Mouse (Mus musculus): ENCODE data around the gene Paqr3. TPM values are rescaled to one million over a fixed set of nuclear protein-coding genes. Genes with fewer than 3 reads are reported as not detected.

Paqr3 gene
- polyA plus RNA-seq, 1 experiment from 2014 or later, result 2.7 TPM

GRCm38 (mm10) chr5:97054801-97055200 lies 56.6 kb downstream of the Paqr3 start:
- no peak overlapping the region for H3K9ac ChIP-seq (ENCODE audit: low read length)
- no peak overlapping the region for H3K4me2 ChIP-seq (ENCODE audit: low read depth, low read length)
- WGBS, result 76% methylated on average over 10 of the region's 10 CpGs
- no peak for ATAC-seq (ENCODE audit: low read depth)
- H3K4me3 ChIP-seq (ENCODE audit: low read length), result no peak overlapping the region
- H3K4me1 ChIP-seq (replicated peaks; ENCODE audit: control insufficient read depth, insufficient read depth, low read length), result no peaks in the 10 kb centered on the region
- H3K36me3 ChIP-seq (ENCODE audit: control insufficient read depth, insufficient read depth, low read length), result peaks cover 6% of the 10 kb centered on the region; the same call in 1 of the 2 replicates
- no peaks in the 10 kb centered on the region for H3K9me3 ChIP-seq (ENCODE audit: control insufficient read depth, low read length)
- H3K27me3 ChIP-seq (ENCODE audit: control insufficient read depth, insufficient read depth, low read depth, low read length), result no peaks in the 10 kb centered on the region
- H3K27ac ChIP-seq (ENCODE audit: low read length), result no peak overlapping the region

GRCm38 (mm10) chr5:97054166-97054565 lies 57.2 kb downstream of the Paqr3 start:
- Histone ChIP-seq H3K27ac (ENCODE audit: low read length) (no peak overlapping the region), H3K4me2 (ENCODE audit: low read depth, low read length) (no peak overlapping the region), H3K4me1 (replicated peaks; ENCODE audit: control insufficient read depth, insufficient read depth, low read length) (no peaks in the 10 kb centered on the region), H3K4me3 (ENCODE audit: low read length) (no peak overlapping the region), H3K9ac (ENCODE audit: low read length) (no peak overlapping the region), H3K36me3 (ENCODE audit: control insufficient read depth, insufficient read depth, low read length) (peaks cover 6% of the 10 kb centered on the region; the same call in 1 of the 2 replicates), H3K27me3 (ENCODE audit: control insufficient read depth, insufficient read depth, low read depth, low read length) (no peaks in the 10 kb centered on the region), H3K9me3 (ENCODE audit: control insufficient read depth, low read length) (no peaks in the 10 kb centered on the region)
- ATAC-seq (ENCODE audit: low read depth), result no peak
- WGBS, result 83% methylated on average over 5 of the region's 5 CpGs

GRCm38 (mm10) chr5:97048905-97049304 lies 62.5 kb downstream of the Paqr3 start:
- ATAC-seq (ENCODE audit: low read depth), result no peak
- H3K4me2 ChIP-seq (ENCODE audit: low read depth, low read length), result no peak overlapping the region
- 92% methylated on average over 5 of the region's 5 CpGs for WGBS

GRCm38 (mm10) chr5:97046680-97047079 lies 64.7 kb downstream of the Paqr3 start:
- Histone ChIP-seq H3K27ac (ENCODE audit: low read length) (no peak overlapping the region), H3K4me3 (ENCODE audit: low read length) (no peak overlapping the region), H3K27me3 (ENCODE audit: control insufficient read depth, insufficient read depth, low read depth, low read length) (no peaks in the 10 kb centered on the region), H3K4me1 (replicated peaks; ENCODE audit: control insufficient read depth, insufficient read depth, low read length) (no peaks in the 10 kb centered on the region), H3K9me3 (ENCODE audit: control insufficient read depth, low read length) (no peaks in the 10 kb centered on the region), H3K36me3 (ENCODE audit: control insufficient read depth, insufficient read depth, low read length) (peaks cover 2% of the 10 kb centered on the region; the same call in 1 of the 2 replicates), H3K4me2 (ENCODE audit: low read depth, low read length) (no peak overlapping the region), H3K9ac (ENCODE audit: low read length) (no peak overlapping the region)
- no peak for ATAC-seq (ENCODE audit: low read depth)
- 84% methylated on average over 10 of the region's 10 CpGs for WGBS

More at GRCm38 (mm10) chr5:97048905-97049304, 62.5 kb downstream of the Paqr3 start:
- no peak overlapping the region for H3K27ac ChIP-seq (ENCODE audit: low read length)
- H3K27me3 ChIP-seq (ENCODE audit: control insufficient read depth, insufficient read depth, low read depth, low read length), result no peaks in the 10 kb centered on the region
- H3K4me3 ChIP-seq (ENCODE audit: low read length), result no peak overlapping the region
- no peaks in the 10 kb centered on the region for H3K9me3 ChIP-seq (ENCODE audit: control insufficient read depth, low read length)
- peaks cover 2% of the 10 kb centered on the region; the same call in 1 of the 2 replicates for H3K36me3 ChIP-seq (ENCODE audit: control insufficient read depth, insufficient read depth, low read length)
- no peak overlapping the region for H3K9ac ChIP-seq (ENCODE audit: low read length)
- H3K4me1 ChIP-seq (replicated peaks; ENCODE audit: control insufficient read depth, insufficient read depth, low read length), result no peaks in the 10 kb centered on the region

- no peak overlapping the region for H3K9ac ChIP-seq (ENCODE audit: low read length)
- H3K4me2 ChIP-seq (ENCODE audit: low read depth, low read length), result no peak overlapping the region
- no peaks in the 10 kb centered on the region for H3K27me3 ChIP-seq (ENCODE audit: control insufficient read depth, insufficient read depth, low read depth, low read length)
- ATAC-seq (ENCODE audit: low read depth), result no peak
- H3K36me3 ChIP-seq (ENCODE audit: control insufficient read depth, insufficient read depth, low read length), result peaks cover 2% of the 10 kb centered on the region; the same call in 1 of the 2 replicates
- no peak overlapping the region for H3K27ac ChIP-seq (ENCODE audit: low read length)
- no peak overlapping the region for H3K4me3 ChIP-seq (ENCODE audit: low read length)
- H3K4me1 ChIP-seq (replicated peaks; ENCODE audit: control insufficient read depth, insufficient read depth, low read length), result no peaks in the 10 kb centered on the region
- H3K9me3 ChIP-seq (ENCODE audit: control insufficient read depth, low read length), result no peaks in the 10 kb centered on the region
- 78% methylated on average over 7 of the region's 7 CpGs for WGBS
Observed at GRCm38 (mm10) chr5:97045260-97045659, 66.1 kb downstream of the Paqr3 start.

Other genes with a start within 250 kb of the Paqr3 start
- 9.7 and 11.5 TPM in 2 replicates for gene Bmp2k, start 113.9 kb downstream of the Paqr3 start, polyA plus RNA-seq (2015; fragmentation: Nextera tagmentation; extraction: Ambion mirVana)